Mouse (Mus musculus) spleen, adult 2 months (tissue): ENCODE data around the gene Aspg. TPM values are rescaled to one million over a fixed set of nuclear protein-coding genes. Genes with fewer than 3 reads are reported as not detected.

ENCODE experiments used
- DNase-seq, 2 experiments: peaks; one replicate each; pipeline versions ENCODE4 v3.0.0 to v3.0.0-alpha.2; 2012 to 2021; ENCODE audit warnings: low spot score in 2 of 2, low read depth in 1 of 2
- H3K27ac ChIP-seq: fragments of 200-500 bp; 2 replicates; pipeline ENCODE4 v1.5.1; 2012; ENCODE audit warnings: low read length, inconsistent platforms; ENCODE audit not compliant: insufficient read depth
- H3K27me3 ChIP-seq: fragments of 200-500 bp; 2 replicates; pipeline ENCODE4 v1.6.1; 2012; ENCODE audit warnings: mild to moderate bottlenecking, moderate library complexity, low read length, inconsistent platforms; ENCODE audit not compliant: control insufficient read depth, insufficient read depth
- H3K36me3 ChIP-seq: fragments of 200-500 bp; 2 replicates; pipeline ENCODE4 v1.6.1; 2012; ENCODE audit warnings: mild to moderate bottlenecking, low read length, inconsistent platforms; ENCODE audit not compliant: control insufficient read depth, insufficient read depth
- H3K4me1 ChIP-seq: fragments of 200-500 bp; 2 replicates; pipeline ENCODE4 v1.6.1; 2011; ENCODE audit warnings: inconsistent platforms; ENCODE audit not compliant: control insufficient read depth, insufficient read depth, insufficient read length
- H3K4me3 ChIP-seq: fragments of 200-500 bp; 2 replicates; pipeline ENCODE4 v1.5.1; 2011; ENCODE audit warnings: mild to moderate bottlenecking, inconsistent platforms; ENCODE audit not compliant: insufficient read depth, insufficient read length; ENCODE audit errors: extremely low read depth
- CTCF ChIP-seq: fragments of 200-500 bp; IDR thresholded peaks from 2 replicates; pipeline ENCODE4 v1.5.1; 2011; ENCODE audit warnings: mild to moderate bottlenecking, inconsistent platforms; ENCODE audit not compliant: insufficient read depth, insufficient read length, insufficient replicate concordance; ENCODE audit errors: extremely low read depth
- POLR2A ChIP-seq: fragments of 200-500 bp; IDR thresholded peaks from 2 replicates; pipeline ENCODE4 v1.6.1; 2011; ENCODE audit warnings: low read depth, low read length, inconsistent platforms
- WGBS: fragments of 180-500 bp; shearing (Covaris S2); methylation state at CpG from one replicate; pipeline ENCODE4 v1.1.7; 2018; 5-methylcytosine and 5-hydroxymethylcytosine counted together
- polyA plus RNA-seq: library from polyadenylated mRNA; depleted of rRNA; stranded (reverse); fragments of >200 nt; gene quantifications from 2 replicates; pipeline ENCODE4 v1.2.3, GENCODE M21; 2012

The Aspg gene
- polyA plus RNA-seq, 1 experiment = 0.54 TPM

DNA sequence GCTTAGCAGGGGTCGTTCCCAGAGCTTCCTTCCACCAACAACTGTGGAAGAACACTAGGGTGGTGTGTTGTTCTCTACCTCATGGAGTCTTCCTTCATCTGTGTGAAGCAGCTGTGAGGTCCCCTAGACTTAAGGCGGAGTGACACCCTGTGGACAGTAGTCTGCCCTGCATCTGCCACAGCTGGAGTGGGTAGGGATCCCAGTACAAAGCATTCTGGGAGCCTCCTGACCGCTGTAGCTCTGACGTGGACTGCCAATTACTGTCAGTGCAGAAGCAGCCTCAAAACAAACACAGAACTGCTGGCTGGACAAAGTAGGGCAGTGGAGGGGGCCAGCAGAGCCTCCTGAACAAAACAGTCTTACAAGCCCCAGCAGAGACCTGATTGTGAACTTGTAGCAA is 5.4 kb upstream of the Aspg start:
- H3K4me1 ChIP-seq = no peaks in the 10 kb centered on the region
- TF ChIP-seq CTCF (no peak), POLR2A (no peak)
- no peaks in the 10 kb centered on the region for H3K27me3 ChIP-seq
- H3K4me3 ChIP-seq = no peak overlapping the region
- WGBS = 68% methylated on average over 4 of the region's 4 CpGs
- no peak overlapping the region for H3K27ac ChIP-seq
- no peak for DNase-seq
- no peaks in the 10 kb centered on the region for H3K36me3 ChIP-seq

DNA sequence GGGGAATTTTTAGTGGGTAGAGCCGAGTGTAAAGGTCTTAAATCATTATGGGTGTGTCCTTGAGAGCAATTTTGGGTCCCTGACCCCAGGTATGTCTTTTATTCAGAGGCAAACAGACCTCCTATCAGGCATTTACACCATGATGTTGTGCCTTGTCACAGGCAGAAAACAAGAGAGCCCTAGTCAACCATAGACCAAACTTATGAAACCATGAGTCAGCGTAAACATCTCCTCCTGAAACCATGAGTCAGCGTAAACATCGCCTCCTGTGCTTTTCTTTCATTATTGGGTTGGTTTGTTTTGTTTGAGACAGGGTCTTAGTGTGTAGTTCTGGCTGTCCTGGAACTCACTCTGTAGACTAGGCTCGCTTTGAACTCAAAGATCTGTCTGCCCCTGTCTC is 3.3 kb upstream of the Aspg start:
- H3K4me1 ChIP-seq = no peaks in the 10 kb centered on the region
- H3K4me3 ChIP-seq = no peak overlapping the region
- TF ChIP-seq POLR2A (no peak), CTCF (no peak)
- 79% methylated on average over 5 of the region's 5 CpGs for WGBS
- no peaks in the 10 kb centered on the region for H3K27me3 ChIP-seq
- no peak overlapping the region for H3K27ac ChIP-seq
- H3K36me3 ChIP-seq = no peaks in the 10 kb centered on the region
- no peak for DNase-seq

GRCm38 (mm10) chr12:112104890-112105289 is 1.6 kb upstream of the Aspg start:
- no peaks in the 10 kb centered on the region for H3K4me1 ChIP-seq
- no peaks in the 10 kb centered on the region for H3K36me3 ChIP-seq
- no peak for DNase-seq
- H3K27ac ChIP-seq = no peak overlapping the region
- no peaks in the 10 kb centered on the region for H3K27me3 ChIP-seq
- TF ChIP-seq POLR2A = no peak
- no peak for TF ChIP-seq CTCF
- H3K4me3 ChIP-seq = no peak overlapping the region
- 88% methylated on average over 11 of the region's 11 CpGs for WGBS

GRCm38 (mm10) chr12:112107685-112108084 is 1.2 kb downstream of the Aspg start:
- H3K4me3 ChIP-seq = no peak overlapping the region

DNA sequence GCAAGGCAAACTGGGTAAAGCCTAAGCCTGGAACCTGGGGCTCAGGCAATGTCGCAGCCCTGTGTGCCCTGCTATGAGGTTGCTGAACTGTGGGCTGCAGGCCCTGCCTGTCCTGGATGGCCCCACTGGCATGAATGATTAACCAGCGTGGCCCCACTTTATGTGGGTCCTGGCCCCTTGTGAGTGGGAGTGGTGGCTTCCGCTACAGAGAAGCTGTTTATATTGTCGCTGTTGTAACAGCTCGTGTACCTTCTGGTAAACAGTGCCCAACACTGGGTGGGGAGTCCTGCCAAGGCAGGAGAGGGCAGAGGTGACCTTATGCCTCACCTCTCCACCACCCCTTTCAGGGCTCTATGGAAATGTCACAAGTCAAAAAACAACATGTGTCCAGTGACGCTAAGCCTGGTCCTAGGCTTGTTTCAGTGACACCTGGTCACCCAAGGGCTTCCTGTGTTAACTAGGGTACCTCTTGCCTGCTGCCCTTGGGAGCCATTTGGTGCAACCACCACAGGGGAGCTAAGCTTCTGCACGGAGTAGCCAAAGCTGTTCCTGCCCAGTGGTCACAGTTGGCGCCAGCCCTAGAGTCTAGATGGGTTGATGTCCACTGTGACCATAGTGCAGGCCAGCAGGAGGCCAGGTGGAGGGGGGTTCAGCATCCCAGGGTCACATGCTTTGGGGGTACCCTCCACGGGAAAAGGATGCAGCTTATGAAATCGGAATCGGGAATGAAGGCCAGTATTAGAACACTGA is 2.4 kb downstream of the Aspg start:
- no peak for DNase-seq
- Histone ChIP-seq H3K36me3 (no peaks in the 10 kb centered on the region), H3K27me3 (no peaks in the 10 kb centered on the region), H3K4me1 (no peaks in the 10 kb centered on the region), H3K27ac (no peak overlapping the region), H3K4me3 (no peak overlapping the region)
- 79% methylated on average over 11 of the region's 11 CpGs for WGBS
- no peak for TF ChIP-seq POLR2A
- no peak for TF ChIP-seq CTCF

More at GRCm38 (mm10) chr12:112107685-112108084, 1.2 kb downstream of the Aspg start:
- Histone ChIP-seq H3K27ac (no peak overlapping the region), H3K36me3 (no peaks in the 10 kb centered on the region), H3K4me1 (no peaks in the 10 kb centered on the region), H3K27me3 (no peaks in the 10 kb centered on the region)
- WGBS = 80% methylated on average over 8 of the region's 8 CpGs
- no peak for TF ChIP-seq CTCF
- no peak for TF ChIP-seq POLR2A
- DNase-seq = no peak

GRCm38 (mm10) chr12:112109701-112110100 is 3.2 kb downstream of the Aspg start:
- Histone ChIP-seq H3K4me3 (no peak overlapping the region), H3K27me3 (no peaks in the 10 kb centered on the region), H3K36me3 (no peaks in the 10 kb centered on the region), H3K4me1 (no peaks in the 10 kb centered on the region), H3K27ac (no peak overlapping the region)
- DNase-seq = no peak
- 82% methylated on average over 9 of the region's 9 CpGs for WGBS
- TF ChIP-seq CTCF = no peak
- TF ChIP-seq POLR2A = no peak

DNA sequence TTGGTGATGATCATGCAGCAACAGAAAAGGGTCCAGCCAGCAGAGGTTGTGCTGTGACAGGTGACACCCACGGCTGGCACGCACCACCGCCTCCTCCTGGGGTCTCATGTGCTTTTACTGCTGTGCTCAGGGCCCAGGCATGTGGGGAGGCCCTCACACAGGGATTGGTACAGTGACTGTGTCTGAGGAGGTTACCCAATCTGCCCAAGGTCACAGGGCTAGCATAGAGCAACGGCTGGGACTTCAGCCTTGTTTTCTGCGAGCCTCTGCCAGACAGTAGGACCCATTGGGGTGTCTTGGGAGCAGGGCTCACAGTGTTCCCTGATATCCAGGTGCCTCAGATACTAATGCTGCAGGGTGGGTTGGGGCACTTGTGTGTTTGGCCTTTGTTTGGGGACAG is 4.8 kb downstream of the Aspg start:
- Histone ChIP-seq H3K4me3 (no peak overlapping the region), H3K27ac (no peak overlapping the region), H3K27me3 (no peaks in the 10 kb centered on the region), H3K4me1 (no peaks in the 10 kb centered on the region), H3K36me3 (no peaks in the 10 kb centered on the region)
- TF ChIP-seq POLR2A (no peak), CTCF (no peak)
- WGBS = 88% methylated on average over 5 of the region's 5 CpGs
- DNase-seq = no peak
